Mouse (Mus musculus) activated CD4-positive, CD25-positive, alpha-beta regulatory T cell, adult 4 months (primary cell): Measurements from ENCODE around the gene Fdps. TPM values are rescaled to one million over a fixed set of nuclear protein-coding genes. Genes with fewer than 3 reads are reported as not detected.
A peak's percentile ranks its signal among the peaks of the same experiment; 100 is the strongest.
"Not testable (repeated sequence)": the region's sequence is repeated elsewhere in the genome, so short reads cannot be mapped to it uniquely, and the experiment has no call there.

Source experiments
- ATAC-seq: one replicate; pipeline ENCODE4 v1.8.0; 2017
- polyA plus RNA-seq, 2 experiments: library from polyadenylated mRNA; unstranded; fragments of 100-300 nt; shearing (Covaris generic); gene quantifications; one replicate each; pipeline ENCODE4 v1.2.1; 2017

Fdps gene
- polyA plus RNA-seq, 2 experiments from 2014 or later = 75.1 to 83.8 TPM

GRCm38 (mm10) chr3:89102495-89103290 lies 934 bp upstream of the Fdps start:
- no peak for ATAC-seq

GRCm38 (mm10) chr3:89101459-89101811 lies 324 bp downstream of the Fdps start:
- peak; percentile 26 for ATAC-seq

GRCm38 (mm10) chr3:89100811-89101210 lies 948 bp downstream of the Fdps start, which contains the start of gene Gm43738:
Gene Gm43738 (minus strand): TSS chr3:89101099.
- no peak for ATAC-seq

GRCm38 (mm10) chr3:89094021-89094420 lies 7.7 kb downstream of the Fdps start:
- no peak for ATAC-seq

- no peak for ATAC-seq
Measured at GRCm38 (mm10) chr3:89093175-89093574, 8.6 kb downstream of the Fdps start, which contains the start of gene Rusc1. Gene Rusc1 (minus strand): TSS chr3:89093311.

- no peak for ATAC-seq
Measured at GRCm38 (mm10) chr3:89092509-89093090, 9.2 kb downstream of the Fdps start.

GRCm38 (mm10) chr3:89091811-89092508 lies 9.8 kb downstream of the Fdps start:
- no peak for ATAC-seq

GRCm38 (mm10) chr3:89090694-89091655 lies 10.8 kb downstream of the Fdps start:
- ATAC-seq = peak; percentile 29

- peak; percentile 93 for ATAC-seq
Measured at GRCm38 (mm10) chr3:89089882-89090591, 11.7 kb downstream of the Fdps start.

GRCm38 (mm10) chr3:89088974-89089373 lies 12.8 kb downstream of the Fdps start:
- ATAC-seq = no peak

- no peak for ATAC-seq
Measured at GRCm38 (mm10) chr3:89087338-89088110, 14.2 kb downstream of the Fdps start.

- ATAC-seq = no peak
Measured at GRCm38 (mm10) chr3:89084654-89085190, 17.0 kb downstream of the Fdps start.

GRCm38 (mm10) chr3:89084133-89084532 lies 17.6 kb downstream of the Fdps start:
- ATAC-seq = no peak

- not testable (repeated sequence) for ATAC-seq
Measured at GRCm38 (mm10) chr3:89082287-89082686, 19.5 kb downstream of the Fdps start.

GRCm38 (mm10) chr3:89077383-89077782 lies 24.4 kb downstream of the Fdps start:
- ATAC-seq = no peak

- ATAC-seq = no peak
Measured at GRCm38 (mm10) chr3:89067265-89067664, 34.5 kb downstream of the Fdps start.

- ATAC-seq = no peak
Measured at GRCm38 (mm10) chr3:89061696-89062095, 40.1 kb downstream of the Fdps start.

GRCm38 (mm10) chr3:89058783-89059182 lies 43.0 kb downstream of the Fdps start:
- peak; percentile 40 for ATAC-seq

- ATAC-seq = no peak
Measured at GRCm38 (mm10) chr3:89058361-89058760, 43.4 kb downstream of the Fdps start.
